Comparison of ENCODE assay signal across 9 mouse cellular contexts in the genomic region with DNA sequence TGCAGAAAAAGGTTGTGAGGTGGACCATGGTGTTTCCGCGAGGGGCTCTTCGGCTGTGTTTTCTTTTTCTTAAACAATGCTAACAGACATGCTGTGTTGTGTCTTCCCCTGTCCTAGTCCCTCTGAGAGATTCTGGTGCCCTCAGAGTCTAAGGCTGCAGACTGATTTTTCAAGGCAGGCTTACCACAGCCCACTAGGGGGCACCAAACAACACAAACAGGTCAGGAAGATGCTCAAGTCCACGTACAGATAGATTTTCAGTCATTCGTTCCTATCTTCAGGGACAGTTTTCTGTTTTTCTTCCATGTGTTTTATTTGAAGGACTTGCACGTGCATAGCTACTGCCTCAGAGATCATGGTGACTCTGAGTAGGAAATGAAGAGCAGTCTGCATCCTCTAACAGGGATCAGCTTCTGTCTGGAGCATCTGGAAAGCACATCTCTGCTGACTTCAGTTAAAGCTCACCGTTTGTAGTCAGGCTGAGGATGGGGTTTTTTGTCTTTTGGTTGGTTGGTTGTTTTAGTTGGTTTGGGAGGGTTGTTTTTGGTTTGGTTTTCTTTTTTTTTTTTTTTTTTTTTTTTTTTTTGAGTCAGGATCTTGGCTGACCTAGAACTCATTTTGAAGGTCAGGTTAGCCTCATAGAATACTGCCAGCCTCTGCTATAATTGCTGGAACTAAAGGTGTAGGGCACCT. TPM values are rescaled to one million over a fixed set of nuclear protein-coding genes. Genes with fewer than 3 reads are reported as not detected.
DNase-seq lines count a peak whose midpoint lies in the region; ATAC-seq and TF ChIP-seq lines count a peak whose summit lies in the region.
"Had no signal": no experiment of that assay in that cellular context is flagged by ENCODE, and none has a peak within 500 bp of the region (broad histone marks: within the 10 kb centered on the region; RNA-seq: fewer than 3 reads in every experiment).

No protein-coding gene starts in this region.

- intact Hi-C loops in heart, adult 2 months (cut with DNase I) = loop anchor here (1.0 to 5.0 kb wide), 5 partner anchors 78 to 256 kb away; no protein-coding TSS in a partner anchor

- H3K9me3 ChIP-seq in forebrain, embryonic 11.5 days (ENCODE audit: control insufficient read depth, low read length) = no peaks in the 10 kb centered on the region
- no peaks in the 10 kb centered on the region for H3K9me3 ChIP-seq in forebrain, embryonic 15.5 days

- TF ChIP-seq EP300 in heart, adult 2 months (IDR thresholded peaks at IDR 0.05; ENCODE audit: insufficient read depth, low read depth, low read length) = 0 out of 2 replicates have a peak, but pooled peaks have one; percentile 70

- WGBS in forebrain, embryonic 11.5 days = 42% methylated on average over 7 of the region's 7 CpGs
- WGBS in forebrain, embryonic 15.5 days = 31% methylated on average over 7 of the region's 7 CpGs
- 14% methylated on average over 7 of the region's 7 CpGs for WGBS in heart, adult 2 months
- WGBS in spleen, adult 2 months = 33% methylated on average over 7 of the region's 7 CpGs

- no peak overlapping the region for H3K9ac ChIP-seq in forebrain, embryonic 11.5 days (ENCODE audit: low read length)
- H3K9ac ChIP-seq in forebrain, embryonic 15.5 days (replicated peaks) = no peak overlapping the region
- no peak overlapping the region for H3K9ac ChIP-seq in heart, adult 2 months (ENCODE audit: low read depth, low read length)

- H3K36me3 ChIP-seq in forebrain, embryonic 11.5 days (ENCODE audit: control insufficient read depth, insufficient read depth, low read length) = no peaks in the 10 kb centered on the region
- H3K36me3 ChIP-seq in forebrain, embryonic 15.5 days = no peaks in the 10 kb centered on the region
- no peaks in the 10 kb centered on the region for H3K36me3 ChIP-seq in heart, adult 2 months (ENCODE audit: control insufficient read depth, insufficient read depth, low read length)
- H3K36me3 ChIP-seq in spleen, adult 2 months (ENCODE audit: control insufficient read depth, insufficient read depth, low read length) = no peaks in the 10 kb centered on the region

- peak; percentile 95 for TF ChIP-seq CTCF in heart, adult 2 months (IDR thresholded peaks at IDR 0.05)
- TF ChIP-seq CTCF in spleen, adult 2 months (IDR thresholded peaks at IDR 0.05; ENCODE audit: extremely low read depth, insufficient read depth, insufficient read length, insufficient replicate concordance) = peak; percentile 64; the same call in 1 of the 2 replicates

- peaks cover 5% of the 10 kb centered on the region; the same call in 1 of the 2 replicates for H3K4me1 ChIP-seq in forebrain, embryonic 11.5 days (replicated peaks; ENCODE audit: control insufficient read depth, insufficient read depth, low read length)
- no peaks in the 10 kb centered on the region; the same call in 1 of the 2 replicates for H3K4me1 ChIP-seq in forebrain, embryonic 15.5 days
- H3K4me1 ChIP-seq in heart, adult 2 months (ENCODE audit: control insufficient read depth, insufficient read depth, low read length) = peaks cover 1% of the 10 kb centered on the region; the same call in 1 of the 2 replicates
- H3K4me1 ChIP-seq in spleen, adult 2 months (ENCODE audit: control insufficient read depth, insufficient read depth, insufficient read length) = no peaks in the 10 kb centered on the region

- no peak for ATAC-seq in forebrain, embryonic 11.5 days (replicated peaks; ENCODE audit: low FRiP score)
- ATAC-seq in forebrain, embryonic 15.5 days (replicated peaks) = no peak
- ATAC-seq in megakaryocyte, adult 5-6 weeks (ENCODE audit: poor library complexity, severe bottlenecking) = 0 out of 2 replicates have a peak, but pooled peaks have one; percentile 52

- no peaks in the 10 kb centered on the region for H3K79me2 ChIP-seq in heart, adult 2 months (replicated peaks; ENCODE audit: control insufficient read depth, insufficient read depth, low read length)

- H3K4me2 ChIP-seq in forebrain, embryonic 11.5 days (ENCODE audit: low read depth, low read length, severe bottlenecking) = no peak overlapping the region
- H3K4me2 ChIP-seq in forebrain, embryonic 15.5 days (replicated peaks) = no peak overlapping the region

- peak; percentile 87 for DNase-seq in forebrain, embryonic 11.5 days (ENCODE audit: low spot score)
- DNase-seq in adipocyte (ENCODE audit: low spot score) = peak; percentile 89
- DNase-seq in cerebellum, postnatal 4 days (ENCODE audit: low spot score in 2 of 2) = peak; percentile 63 to 81
- DNase-seq in heart, adult 2 months = peak; percentile 76 to 80
- DNase-seq in layer of hippocampus, postnatal 10 days (ENCODE audit: low spot score in 2 of 2) = peak; percentile 88 to 90
- peak; percentile 59 to 69 for DNase-seq in spleen, adult 2 months (ENCODE audit: low read depth in 1 of 2, low spot score in 2 of 2)

- H3K27me3 ChIP-seq in forebrain, embryonic 11.5 days (ENCODE audit: control insufficient read depth, insufficient read depth, low read length) = no peaks in the 10 kb centered on the region
- H3K27me3 ChIP-seq in forebrain, embryonic 15.5 days = no peaks in the 10 kb centered on the region
- no peaks in the 10 kb centered on the region for H3K27me3 ChIP-seq in heart, adult 2 months (ENCODE audit: control insufficient read depth, insufficient read depth, low read length)
- H3K27me3 ChIP-seq in spleen, adult 2 months (ENCODE audit: control insufficient read depth, insufficient read depth, low read length) = no peaks in the 10 kb centered on the region

- H3K4me3 ChIP-seq in forebrain, embryonic 11.5 days (ENCODE audit: low read depth, low read length) = no peak overlapping the region
- no peak overlapping the region for H3K4me3 ChIP-seq in forebrain, embryonic 15.5 days
- H3K4me3 ChIP-seq in heart, adult 2 months = no peak overlapping the region
- no peak overlapping the region for H3K4me3 ChIP-seq in spleen, adult 2 months (ENCODE audit: extremely low read depth, insufficient read depth, insufficient read length)

- H3K27ac ChIP-seq in forebrain, embryonic 11.5 days (ENCODE audit: low read depth, low read length) = no peak overlapping the region
- H3K27ac ChIP-seq in forebrain, embryonic 15.5 days (replicated peaks) = no peak overlapping the region
- no peak overlapping the region for H3K27ac ChIP-seq in heart, adult 2 months
- no peak overlapping the region for H3K27ac ChIP-seq in spleen, adult 2 months (ENCODE audit: insufficient read depth, low read length)

- TF ChIP-seq POLR2A in heart, adult 2 months (IDR thresholded peaks at IDR 0.05; ENCODE audit: insufficient read depth, low read depth, low read length) = no peak
- TF ChIP-seq POLR2A in spleen, adult 2 months (IDR thresholded peaks at IDR 0.05; ENCODE audit: low read depth, low read length) = no peak

RNA-seq across cellular contexts. Expression of a gene that starts 13.1 kb away (rescaled TPM):
- not detected in 2 replicates for polyA plus RNA-seq in forebrain, embryonic 11.5 days (2014; fragmentation: Nextera tagmentation; extraction: Ambion mirVana)
- not detected in 2 replicates for polyA plus RNA-seq in forebrain, embryonic 15.5 days (2015; fragmentation: Nextera tagmentation; extraction: Ambion mirVana)
- total RNA-seq in heart, adult 2 months (2021) = not detected
- polyA plus RNA-seq in heart, adult 2 months (2012; rRNA removed) = 0.06 and 0.09 TPM in 2 replicates
- total RNA-seq in layer of hippocampus, postnatal 10 days (2021) = under 1 TPM in 1 of 2 experiments, not detected in 1; 0.11 TPM
- total RNA-seq in megakaryocyte, adult 5-6 weeks (2015) = not detected in 2 replicates
- not detected in 2 replicates for total RNA-seq in megakaryocyte, adult 5-6 weeks (2017)
- not detected in 2 replicates for polyA plus RNA-seq in spleen, adult 2 months (2012; rRNA removed)
- polyA plus RNA-seq: neural tube, embryonic 14.5 days had no signal

RNA-seq across cellular contexts. Expression of a gene that starts 45.9 kb away (rescaled TPM):
- polyA plus RNA-seq in forebrain, embryonic 11.5 days (2014; fragmentation: Nextera tagmentation; extraction: Ambion mirVana) = 145 and 184 TPM in 2 replicates
- polyA plus RNA-seq in forebrain, embryonic 15.5 days (2015; fragmentation: Nextera tagmentation; extraction: Ambion mirVana) = 168 and 174 TPM in 2 replicates
- total RNA-seq in heart, adult 2 months (2021) = 100 to 1,000 TPM; 189 to 204 TPM
- 28.8 and 68.2 TPM in 2 replicates for polyA plus RNA-seq in heart, adult 2 months (2012; rRNA removed)
- 100 to 1,000 TPM; 224 to 231 TPM for total RNA-seq in layer of hippocampus, postnatal 10 days (2021)
- 257 and 275 TPM in 2 replicates for total RNA-seq in megakaryocyte, adult 5-6 weeks (2015)
- 587 and 621 TPM in 2 replicates for total RNA-seq in megakaryocyte, adult 5-6 weeks (2017)
- 14.1 and 16.2 TPM in 2 replicates for polyA plus RNA-seq in spleen, adult 2 months (2012; rRNA removed)
